Mouse (Mus musculus): Measurements from ENCODE around the gene 5730480H06Rik. TPM values are rescaled to one million over a fixed set of nuclear protein-coding genes. Genes with fewer than 3 reads are reported as not detected.

Gene 5730480H06Rik
- polyA plus RNA-seq, 1 experiment from 2014 or later, result 25.1 TPM

DNA sequence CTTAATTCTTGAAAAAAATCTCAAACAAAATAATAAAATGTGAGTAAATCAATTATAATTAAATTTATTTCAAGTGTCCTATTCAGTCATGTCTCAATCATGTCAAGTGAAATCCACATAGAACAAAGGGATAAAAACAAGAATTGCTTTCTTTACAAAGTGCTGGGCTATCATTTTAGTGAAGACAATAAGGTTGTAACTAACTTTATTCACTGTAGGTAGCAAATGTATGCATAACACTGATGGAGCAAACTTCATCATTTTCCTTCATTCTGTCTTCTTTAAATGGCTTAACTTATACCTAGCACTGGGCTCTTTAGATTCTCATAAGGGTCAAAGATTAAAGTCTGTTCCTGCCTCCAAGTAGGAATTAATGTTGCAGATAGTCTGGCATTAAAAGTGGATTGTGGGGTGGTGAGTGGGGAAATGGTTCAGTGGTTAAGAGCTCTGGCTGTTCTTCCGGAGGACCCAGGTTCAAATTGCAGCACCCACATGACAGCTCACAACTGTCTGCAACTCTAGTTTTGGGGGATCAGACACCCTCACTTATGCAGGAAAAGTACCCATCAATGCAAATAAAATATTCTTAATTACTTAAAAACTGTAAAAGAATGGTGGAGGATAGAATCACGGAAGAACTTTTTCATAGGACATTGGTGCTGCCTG lies 18.4 kb downstream of the 5730480H06Rik start:
- Histone ChIP-seq H3K4me3 (no peak overlapping the region), H3K9me3 (no peaks in the 10 kb centered on the region), H3K36me3 (no peaks in the 10 kb centered on the region), H3K4me1 (replicated peaks) (no peaks in the 10 kb centered on the region), H3K27ac (no peak overlapping the region), H3K27me3 (ENCODE audit: insufficient read depth, poor library complexity, severe bottlenecking) (peaks cover 13% of the 10 kb centered on the region)
- 91% methylated on average over 2 of the region's 2 CpGs for whole genome bisulfite sequencing
- no peak for DNase-seq (ENCODE audit: low spot score)

DNA sequence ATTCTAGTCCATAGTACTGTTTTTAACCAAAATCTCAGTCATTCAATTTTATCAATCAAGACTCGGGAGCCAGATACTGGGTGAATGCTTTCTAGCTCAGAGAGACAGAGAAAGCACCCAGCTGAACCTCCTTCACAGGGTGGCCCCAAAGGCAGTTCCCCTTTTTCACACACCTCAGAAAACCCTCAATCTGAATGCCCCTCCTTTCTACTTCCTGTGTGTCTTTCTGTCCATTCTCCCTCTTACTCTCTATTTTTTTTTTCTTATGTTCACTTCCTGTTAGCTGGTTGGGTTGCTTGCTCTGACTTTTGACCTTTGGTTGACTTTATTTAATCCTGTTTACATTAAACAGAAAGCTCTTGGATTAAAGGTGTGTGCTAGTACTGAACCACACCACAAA lies 21.6 kb downstream of the 5730480H06Rik start:
- no peak overlapping the region for H3K27ac ChIP-seq
- DNase-seq (ENCODE audit: low spot score), result no peak
- no peaks in the 10 kb centered on the region for H3K4me1 ChIP-seq (replicated peaks)
- H3K9me3 ChIP-seq, result no peaks in the 10 kb centered on the region
- H3K36me3 ChIP-seq, result no peaks in the 10 kb centered on the region
- peaks cover 2% of the 10 kb centered on the region; the same call in 1 of the 2 replicates for H3K27me3 ChIP-seq (ENCODE audit: insufficient read depth, poor library complexity, severe bottlenecking)
- WGBS, result 86% methylated on average over 1 of the region's 1 CpGs
- no peak overlapping the region for H3K4me3 ChIP-seq

GRCm38 (mm10) chr5:48371890-48372766 lies 44.4 kb downstream of the 5730480H06Rik start:
- Histone ChIP-seq H3K9me3 (no peaks in the 10 kb centered on the region), H3K4me3 (peak overlapping the region; percentile 90), H3K27me3 (ENCODE audit: insufficient read depth, poor library complexity, severe bottlenecking) (no peaks in the 10 kb centered on the region), H3K36me3 (peaks cover 28% of the 10 kb centered on the region), H3K27ac (peak overlapping the region; percentile 93), H3K4me1 (replicated peaks) (peaks cover 12% of the 10 kb centered on the region)
- WGBS, result under 1% methylated on average over 44 of the region's 44 CpGs
- DNase-seq (ENCODE audit: low spot score), result peak; percentile 92

- WGBS, result 80% methylated on average over 3 of the region's 3 CpGs
Measured at GRCm38 (mm10) chr5:48402497-48402896, 74.7 kb downstream of the 5730480H06Rik start.

DNA sequence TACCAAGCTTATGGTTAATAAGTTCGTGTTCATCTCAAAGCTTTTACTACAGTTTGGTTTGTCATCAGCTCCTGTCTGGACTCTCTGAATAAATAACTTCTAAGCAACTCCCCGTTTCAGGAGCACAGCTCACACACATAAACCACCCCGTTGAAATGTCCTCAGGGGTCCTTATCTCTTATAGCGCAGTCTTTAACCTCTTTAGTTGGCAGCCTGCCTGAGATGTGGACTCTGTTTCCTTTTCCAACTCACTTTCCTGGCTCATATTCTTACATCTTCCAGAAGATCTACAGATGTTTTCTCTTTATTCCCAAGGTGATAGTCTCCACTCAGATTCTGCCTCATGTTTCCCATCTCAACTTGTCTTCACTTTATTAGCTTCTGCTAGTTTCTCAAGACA lies 80.5 kb downstream of the 5730480H06Rik start:
- no peak for DNase-seq (ENCODE audit: low spot score)
- H3K4me1 ChIP-seq (replicated peaks), result no peaks in the 10 kb centered on the region

More at GRCm38 (mm10) chr5:48402497-48402896, 74.7 kb downstream of the 5730480H06Rik start:
- Histone ChIP-seq H3K4me1 (replicated peaks) (no peaks in the 10 kb centered on the region), H3K27ac (no peak overlapping the region), H3K4me3 (no peak overlapping the region), H3K27me3 (ENCODE audit: insufficient read depth, poor library complexity, severe bottlenecking) (no peaks in the 10 kb centered on the region), H3K9me3 (no peaks in the 10 kb centered on the region), H3K36me3 (peaks cover 10% of the 10 kb centered on the region; the same call in 1 of the 2 replicates)
- peak; percentile 24 for DNase-seq (ENCODE audit: low spot score)

DNA sequence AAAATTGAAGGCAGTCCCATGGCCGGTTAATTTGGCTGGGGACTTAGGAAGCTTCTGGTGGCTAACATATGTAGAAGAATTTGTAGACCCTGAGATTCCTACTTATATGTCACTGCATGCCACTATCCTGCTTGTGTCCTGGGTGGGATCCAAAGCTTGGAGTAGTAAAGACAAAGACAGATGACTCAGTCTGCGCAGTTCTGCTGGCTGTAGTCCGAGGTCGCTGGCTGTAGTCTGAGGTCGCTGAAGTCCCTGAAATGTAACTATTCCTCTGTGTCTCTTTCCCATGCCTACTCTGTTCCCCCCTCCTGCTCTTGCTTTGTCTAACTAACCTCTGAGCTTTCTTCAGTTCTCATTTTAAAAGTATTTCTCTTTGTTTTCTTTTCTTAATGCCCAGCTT lies 82.6 kb downstream of the 5730480H06Rik start:
- Histone ChIP-seq H3K27ac (no peak overlapping the region), H3K27me3 (ENCODE audit: insufficient read depth, poor library complexity, severe bottlenecking) (no peaks in the 10 kb centered on the region), H3K4me3 (no peak overlapping the region), H3K9me3 (no peaks in the 10 kb centered on the region), H3K36me3 (no peaks in the 10 kb centered on the region), H3K4me1 (replicated peaks) (no peaks in the 10 kb centered on the region)
- DNase-seq (ENCODE audit: low spot score), result no peak
- 76% methylated on average over 5 of the region's 5 CpGs for WGBS

More for the DNA sequence above, 80.5 kb downstream of the 5730480H06Rik start:
- Histone ChIP-seq H3K27ac (no peak overlapping the region), H3K4me3 (no peak overlapping the region), H3K27me3 (ENCODE audit: insufficient read depth, poor library complexity, severe bottlenecking) (no peaks in the 10 kb centered on the region), H3K9me3 (no peaks in the 10 kb centered on the region), H3K36me3 (no peaks in the 10 kb centered on the region)
- 92% methylated on average over 4 of the region's 4 CpGs for WGBS

DNA sequence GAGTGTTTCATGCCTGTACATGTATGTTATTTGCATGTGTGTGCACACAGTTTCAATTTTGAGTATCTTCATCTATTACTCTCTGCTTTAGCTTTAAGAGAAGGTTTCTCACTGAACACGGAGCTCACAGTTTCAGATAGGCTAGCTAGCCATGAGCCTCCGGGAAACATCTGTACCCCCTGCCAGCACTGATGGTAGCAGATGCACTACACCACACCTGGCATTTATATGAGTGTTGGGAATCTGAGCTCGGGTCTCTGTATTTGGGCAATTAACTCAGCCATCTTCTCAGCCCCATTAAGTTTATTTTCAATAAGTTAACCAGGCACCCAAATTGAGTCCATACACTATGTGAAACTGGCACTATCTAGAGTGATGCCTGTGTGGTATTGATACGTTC lies 83.7 kb downstream of the 5730480H06Rik start:
- Histone ChIP-seq H3K4me1 (replicated peaks) (no peaks in the 10 kb centered on the region), H3K27ac (no peak overlapping the region), H3K9me3 (no peaks in the 10 kb centered on the region), H3K36me3 (no peaks in the 10 kb centered on the region), H3K27me3 (ENCODE audit: insufficient read depth, poor library complexity, severe bottlenecking) (no peaks in the 10 kb centered on the region), H3K4me3 (no peak overlapping the region)
- no peak for DNase-seq (ENCODE audit: low spot score)
- WGBS, result 80% methylated on average over 4 of the region's 4 CpGs

DNA sequence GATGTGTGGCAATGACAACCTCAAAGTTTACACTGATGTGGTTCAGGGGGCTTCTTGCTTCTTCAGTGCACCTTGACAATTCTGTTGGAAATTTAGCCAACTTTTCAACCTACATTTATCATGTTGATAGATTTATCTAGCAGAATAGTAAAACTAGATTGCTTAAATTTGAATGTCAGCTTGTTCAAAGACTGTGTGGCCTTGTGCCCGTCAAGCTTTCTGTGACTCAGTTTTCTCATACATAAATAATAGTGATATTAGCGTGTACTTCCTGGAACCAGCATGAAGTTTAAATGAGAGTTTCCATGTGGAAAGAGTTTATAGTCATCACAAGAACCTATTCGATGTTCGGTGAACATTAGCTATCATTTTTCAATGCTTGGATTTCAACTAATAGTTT lies 84.5 kb downstream of the 5730480H06Rik start:
- H3K27ac ChIP-seq, result no peak overlapping the region
- no peak overlapping the region for H3K4me3 ChIP-seq
- H3K27me3 ChIP-seq (ENCODE audit: insufficient read depth, poor library complexity, severe bottlenecking), result no peaks in the 10 kb centered on the region
- H3K36me3 ChIP-seq, result no peaks in the 10 kb centered on the region
- no peak for DNase-seq (ENCODE audit: low spot score)
- WGBS, result 96% methylated on average over 4 of the region's 4 CpGs
- no peaks in the 10 kb centered on the region for H3K4me1 ChIP-seq (replicated peaks)
- H3K9me3 ChIP-seq, result no peaks in the 10 kb centered on the region

DNA sequence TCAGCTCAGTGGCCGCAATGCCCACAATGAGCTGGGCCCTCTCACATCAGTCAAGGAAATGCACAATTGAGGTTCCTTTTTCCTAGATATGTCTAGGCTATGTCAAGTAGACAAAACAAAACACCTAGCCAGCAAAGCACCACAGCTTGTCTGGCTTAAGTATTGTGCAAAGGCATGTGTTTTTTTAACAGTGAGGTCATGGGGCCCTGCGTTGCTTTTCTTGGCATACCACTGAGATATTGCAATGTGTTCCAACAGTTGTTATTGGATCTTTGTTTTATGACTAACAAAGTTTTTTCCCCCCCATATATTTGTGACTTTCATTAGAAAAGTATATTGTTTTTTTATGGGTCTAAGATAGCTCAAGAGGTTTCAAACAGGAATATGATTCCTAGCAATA lies 92.0 kb downstream of the 5730480H06Rik start:
- H3K4me1 ChIP-seq (replicated peaks), result no peaks in the 10 kb centered on the region
- H3K27ac ChIP-seq, result no peak overlapping the region
- WGBS, result 86% methylated on average over 2 of the region's 2 CpGs
- H3K4me3 ChIP-seq, result no peak overlapping the region
- no peaks in the 10 kb centered on the region for H3K27me3 ChIP-seq (ENCODE audit: insufficient read depth, poor library complexity, severe bottlenecking)
- no peak for DNase-seq (ENCODE audit: low spot score)
- H3K36me3 ChIP-seq, result no peaks in the 10 kb centered on the region
- no peaks in the 10 kb centered on the region for H3K9me3 ChIP-seq

DNA sequence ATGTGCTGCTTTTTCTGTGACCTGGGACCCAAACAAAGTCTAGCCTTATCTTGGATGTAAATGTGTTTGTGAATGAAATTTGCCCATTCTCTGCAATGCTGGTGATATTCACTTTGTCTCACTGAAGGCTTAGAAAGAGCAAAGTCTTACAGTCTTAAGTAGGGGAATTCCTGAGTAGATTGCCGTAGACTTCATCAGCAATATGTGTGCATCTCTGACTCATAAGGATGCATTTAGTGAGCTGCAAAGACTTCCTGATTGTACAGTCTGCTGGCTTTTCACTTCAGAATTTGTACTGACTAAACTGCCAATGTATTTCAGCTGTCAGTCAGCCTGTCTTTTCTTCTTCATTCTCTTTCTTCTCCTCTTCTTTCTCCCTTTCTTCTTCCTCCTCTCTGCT lies 94.2 kb downstream of the 5730480H06Rik start:
- Histone ChIP-seq H3K36me3 (no peaks in the 10 kb centered on the region), H3K27me3 (ENCODE audit: insufficient read depth, poor library complexity, severe bottlenecking) (no peaks in the 10 kb centered on the region), H3K4me3 (no peak overlapping the region), H3K27ac (no peak overlapping the region), H3K9me3 (no peaks in the 10 kb centered on the region), H3K4me1 (replicated peaks) (no peaks in the 10 kb centered on the region)
- DNase-seq (ENCODE audit: low spot score), result no peak
- 90% methylated on average over 1 of the region's 1 CpGs for WGBS

- Histone ChIP-seq H3K36me3 (no peaks in the 10 kb centered on the region), H3K27ac (no peak overlapping the region), H3K9me3 (no peaks in the 10 kb centered on the region), H3K4me3 (no peak overlapping the region), H3K4me1 (replicated peaks) (no peaks in the 10 kb centered on the region), H3K27me3 (ENCODE audit: insufficient read depth, poor library complexity, severe bottlenecking) (no peaks in the 10 kb centered on the region)
- DNase-seq (ENCODE audit: low spot score), result peak; percentile 39
Measured at GRCm38 (mm10) chr5:48430459-48430858, 102.7 kb downstream of the 5730480H06Rik start.

DNA sequence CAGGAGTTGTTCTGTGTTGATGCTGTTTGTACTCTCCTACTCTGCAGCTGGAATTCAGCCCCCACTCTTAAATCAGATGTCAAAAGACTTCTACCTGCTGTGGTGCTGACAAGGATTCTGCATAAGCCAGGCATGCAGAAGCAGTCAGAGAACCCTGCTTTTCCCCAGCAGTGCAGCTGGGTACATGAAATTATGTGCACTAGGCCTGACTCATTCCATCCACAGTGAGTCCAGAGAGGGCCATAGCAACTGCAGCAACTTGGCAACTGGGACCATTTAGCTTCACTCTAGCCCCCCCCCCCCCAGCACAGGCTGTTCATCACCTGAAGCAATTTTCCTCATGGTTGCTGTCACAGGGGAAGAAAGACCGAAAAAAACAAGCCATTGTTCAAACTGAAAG lies 121.1 kb downstream of the 5730480H06Rik start:
- Histone ChIP-seq H3K36me3 (no peaks in the 10 kb centered on the region), H3K27ac (no peak overlapping the region), H3K9me3 (no peaks in the 10 kb centered on the region), H3K4me3 (no peak overlapping the region), H3K27me3 (ENCODE audit: insufficient read depth, poor library complexity, severe bottlenecking) (no peaks in the 10 kb centered on the region), H3K4me1 (replicated peaks) (no peaks in the 10 kb centered on the region)
- WGBS, result 78% methylated on average over 1 of the region's 1 CpGs
- no peak for DNase-seq (ENCODE audit: low spot score)

- WGBS, result 90% methylated on average over 2 of the region's 2 CpGs
- no peaks in the 10 kb centered on the region for H3K27me3 ChIP-seq (ENCODE audit: insufficient read depth, poor library complexity, severe bottlenecking)
- DNase-seq (ENCODE audit: low spot score), result no peak
- no peaks in the 10 kb centered on the region for H3K36me3 ChIP-seq
- no peaks in the 10 kb centered on the region for H3K4me1 ChIP-seq (replicated peaks)
- H3K9me3 ChIP-seq, result no peaks in the 10 kb centered on the region
- no peak overlapping the region for H3K4me3 ChIP-seq
- no peak overlapping the region for H3K27ac ChIP-seq
Measured at GRCm38 (mm10) chr5:48460221-48460620, 132.5 kb downstream of the 5730480H06Rik start.
